Mouse (Mus musculus) hindbrain, embryonic 16.5 days (tissue): ENCODE measurements around the gene Gtf3c1. TPM values are rescaled to one million over a fixed set of nuclear protein-coding genes. Genes with fewer than 3 reads are reported as not detected.

Experiments
- ATAC-seq: fragments of 200-750 bp; cut with Nextera tagmentation; 2 replicates; pipeline ENCODE4 v1.8.0; 2017; ENCODE audit warnings: moderate TSS enrichment, moderate library complexity
- H3K27ac ChIP-seq: fragments of 300-500 bp; sonication (generic); 2 replicates; pipeline ENCODE4 v1.5.1; 2014; ENCODE audit warnings: low read depth, mild to moderate bottlenecking, control low read depth, low read length, moderate library complexity
- H3K27me3 ChIP-seq: fragments of 300-500 bp; sonication (generic); replicated peaks from 2 replicates; pipeline ENCODE4 v1.6.1; 2014; ENCODE audit warnings: low read length; ENCODE audit not compliant: control insufficient read depth, insufficient read depth
- H3K36me3 ChIP-seq: fragments of 300-500 bp; sonication (generic); 2 replicates; pipeline ENCODE4 v1.6.1; 2014; ENCODE audit warnings: mild to moderate bottlenecking, low read length, moderate library complexity, mixed read lengths; ENCODE audit not compliant: control insufficient read depth, insufficient read depth
- H3K4me1 ChIP-seq: fragments of 300-500 bp; sonication (generic); 2 replicates; pipeline ENCODE4 v1.6.1; 2014; ENCODE audit warnings: low read depth, low read length; ENCODE audit not compliant: control insufficient read depth, insufficient read depth
- H3K4me2 ChIP-seq: fragments of 300-500 bp; sonication (generic); 2 replicates; pipeline ENCODE4 v1.6.1; 2014; ENCODE audit warnings: mild to moderate bottlenecking, low read length, control low read depth, moderate library complexity
- H3K4me3 ChIP-seq: fragments of 300-500 bp; sonication (generic); 2 replicates; pipeline ENCODE4 v1.5.1; 2014; ENCODE audit warnings: mild to moderate bottlenecking, low read length, control low read depth, moderate library complexity
- H3K9ac ChIP-seq: fragments of 300-500 bp; sonication (generic); 2 replicates; pipeline ENCODE4 v1.6.1; 2014; ENCODE audit warnings: low read depth, mild to moderate bottlenecking, control low read depth, low read length, moderate library complexity
- H3K9me3 ChIP-seq: fragments of 300-500 bp; sonication (generic); 2 replicates; pipeline ENCODE4 v1.6.1; 2014; ENCODE audit warnings: mild to moderate bottlenecking, low read length, moderate library complexity; ENCODE audit not compliant: control insufficient read depth
- WGBS: fragments of 180-500 bp; shearing (Covaris S2); extraction: QIAGEN DNeasy Blood & Tissue Kit; methylation state at CpG from one replicate; pipeline ENCODE4 v1.1.7; 2014; 5-methylcytosine and 5-hydroxymethylcytosine counted together
- polyA plus RNA-seq: library from polyadenylated mRNA; unstranded; fragments of >200 nt; fragmentation: Nextera tagmentation; extraction: Ambion mirVana; gene quantifications from 2 replicates; pipeline ENCODE4 v1.2.1, GENCODE M21; 2015

The Gtf3c1 gene
- 23.0 and 28.5 TPM in 2 replicates for polyA plus RNA-seq

GRCm38 (mm10) chr7:125707593-125708022 is at the start of gene Gtf3c1, which contains the start of gene D430042O09Rik:
Gene Gtf3c1, minus strand, starts transcription at chr7:125707780.
Gene D430042O09Rik, plus strand, starts transcription at chr7:125707888.
- Histone ChIP-seq H3K36me3 (peaks cover 9% of the 10 kb centered on the region), H3K4me1 (peaks cover 32% of the 10 kb centered on the region), H3K4me3 (peak within 1 kb of the TSS; percentile 68), H3K4me2 (peak within 1 kb of the TSS; percentile 90), H3K9me3 (no peaks in the 10 kb centered on the region), H3K9ac (peak within 1 kb of the TSS; percentile 85), H3K27me3 (no peaks in the 10 kb centered on the region), H3K27ac (peak within 1 kb of the TSS; percentile 80)
- ATAC-seq = peak; percentile 99
- under 1% methylated on average over 42 of the region's 45 CpGs for WGBS

- no peak overlapping the region for H3K27ac ChIP-seq
- no peak for ATAC-seq
- H3K4me3 ChIP-seq = no peak overlapping the region
- no peak overlapping the region for H3K9ac ChIP-seq
- peaks cover 2% of the 10 kb centered on the region; the same call in 1 of the 2 replicates for H3K36me3 ChIP-seq
- H3K4me2 ChIP-seq = no peak overlapping the region
- no peaks in the 10 kb centered on the region for H3K9me3 ChIP-seq
- 79% methylated on average over 6 of the region's 6 CpGs for WGBS
- no peaks in the 10 kb centered on the region for H3K27me3 ChIP-seq
- no peaks in the 10 kb centered on the region for H3K4me1 ChIP-seq
Measured at GRCm38 (mm10) chr7:125756806-125757205, 49.2 kb upstream of the Gtf3c1 start.

GRCm38 (mm10) chr7:125753326-125753715 is 45.7 kb upstream of the Gtf3c1 start:
- no peaks in the 10 kb centered on the region for H3K27me3 ChIP-seq
- WGBS = 90% methylated on average over 3 of the region's 3 CpGs
- no peaks in the 10 kb centered on the region for H3K36me3 ChIP-seq
- no peaks in the 10 kb centered on the region for H3K4me1 ChIP-seq
- no peak overlapping the region for H3K4me3 ChIP-seq
- no peak overlapping the region for H3K4me2 ChIP-seq
- no peak overlapping the region for H3K27ac ChIP-seq
- H3K9me3 ChIP-seq = no peaks in the 10 kb centered on the region
- no peak overlapping the region for H3K9ac ChIP-seq
- ATAC-seq = no peak

GRCm38 (mm10) chr7:125752699-125753325 is 45.2 kb upstream of the Gtf3c1 start:
- no peaks in the 10 kb centered on the region for H3K36me3 ChIP-seq
- no peak overlapping the region for H3K9ac ChIP-seq
- no peak overlapping the region for H3K4me3 ChIP-seq
- H3K4me2 ChIP-seq = no peak overlapping the region
- 82% methylated on average over 7 of the region's 7 CpGs for WGBS
- H3K27me3 ChIP-seq = no peaks in the 10 kb centered on the region
- no peaks in the 10 kb centered on the region for H3K4me1 ChIP-seq
- no peak overlapping the region for H3K27ac ChIP-seq
- no peak for ATAC-seq
- no peaks in the 10 kb centered on the region for H3K9me3 ChIP-seq

GRCm38 (mm10) chr7:125748186-125748585 is 40.6 kb upstream of the Gtf3c1 start:
- Histone ChIP-seq H3K27me3 (no peaks in the 10 kb centered on the region), H3K4me3 (no peak overlapping the region), H3K9ac (no peak overlapping the region), H3K36me3 (no peaks in the 10 kb centered on the region), H3K4me2 (no peak overlapping the region), H3K27ac (no peak overlapping the region), H3K9me3 (no peaks in the 10 kb centered on the region), H3K4me1 (no peaks in the 10 kb centered on the region)
- no peak for ATAC-seq
- WGBS = 47% methylated on average over 3 of the region's 3 CpGs

- 72% methylated on average over 7 of the region's 7 CpGs for WGBS
- Histone ChIP-seq H3K36me3 (no peaks in the 10 kb centered on the region), H3K9ac (no peak overlapping the region), H3K4me1 (no peaks in the 10 kb centered on the region), H3K27me3 (no peaks in the 10 kb centered on the region), H3K4me2 (no peak overlapping the region), H3K4me3 (no peak overlapping the region), H3K9me3 (no peaks in the 10 kb centered on the region), H3K27ac (no peak overlapping the region)
- ATAC-seq = no peak; the same call in 1 of the 2 replicates
Measured at GRCm38 (mm10) chr7:125747316-125747690, 39.7 kb upstream of the Gtf3c1 start.

GRCm38 (mm10) chr7:125746621-125747315 is 39.2 kb upstream of the Gtf3c1 start:
- H3K27me3 ChIP-seq = no peaks in the 10 kb centered on the region
- no peaks in the 10 kb centered on the region for H3K4me1 ChIP-seq
- H3K4me2 ChIP-seq = no peak overlapping the region
- H3K9ac ChIP-seq = no peak overlapping the region
- WGBS = 90% methylated on average over 2 of the region's 2 CpGs
- H3K36me3 ChIP-seq = no peaks in the 10 kb centered on the region
- no peak for ATAC-seq
- H3K4me3 ChIP-seq = no peak overlapping the region
- H3K9me3 ChIP-seq = no peaks in the 10 kb centered on the region
- no peak overlapping the region for H3K27ac ChIP-seq

GRCm38 (mm10) chr7:125744774-125745173 is 37.2 kb upstream of the Gtf3c1 start:
- no peak overlapping the region for H3K4me3 ChIP-seq
- H3K9me3 ChIP-seq = no peaks in the 10 kb centered on the region
- H3K4me2 ChIP-seq = no peak overlapping the region
- H3K4me1 ChIP-seq = no peaks in the 10 kb centered on the region
- H3K27ac ChIP-seq = no peak overlapping the region
- no peak overlapping the region for H3K9ac ChIP-seq
- no peaks in the 10 kb centered on the region for H3K27me3 ChIP-seq
- 88% methylated on average over 1 of the region's 1 CpGs for WGBS
- no peaks in the 10 kb centered on the region for H3K36me3 ChIP-seq
- no peak for ATAC-seq

- H3K36me3 ChIP-seq = no peaks in the 10 kb centered on the region
- H3K9me3 ChIP-seq = no peaks in the 10 kb centered on the region
- H3K27me3 ChIP-seq = no peaks in the 10 kb centered on the region
- no peaks in the 10 kb centered on the region for H3K4me1 ChIP-seq
- H3K27ac ChIP-seq = no peak overlapping the region
- H3K4me3 ChIP-seq = no peak overlapping the region
- WGBS = 65% methylated on average over 1 of the region's 1 CpGs
- no peak for ATAC-seq
- no peak overlapping the region for H3K9ac ChIP-seq
- H3K4me2 ChIP-seq = no peak overlapping the region
Measured at GRCm38 (mm10) chr7:125741271-125741703, 33.7 kb upstream of the Gtf3c1 start.
